ENCODE assay signal across 8 mouse cellular contexts in the genomic region with DNA sequence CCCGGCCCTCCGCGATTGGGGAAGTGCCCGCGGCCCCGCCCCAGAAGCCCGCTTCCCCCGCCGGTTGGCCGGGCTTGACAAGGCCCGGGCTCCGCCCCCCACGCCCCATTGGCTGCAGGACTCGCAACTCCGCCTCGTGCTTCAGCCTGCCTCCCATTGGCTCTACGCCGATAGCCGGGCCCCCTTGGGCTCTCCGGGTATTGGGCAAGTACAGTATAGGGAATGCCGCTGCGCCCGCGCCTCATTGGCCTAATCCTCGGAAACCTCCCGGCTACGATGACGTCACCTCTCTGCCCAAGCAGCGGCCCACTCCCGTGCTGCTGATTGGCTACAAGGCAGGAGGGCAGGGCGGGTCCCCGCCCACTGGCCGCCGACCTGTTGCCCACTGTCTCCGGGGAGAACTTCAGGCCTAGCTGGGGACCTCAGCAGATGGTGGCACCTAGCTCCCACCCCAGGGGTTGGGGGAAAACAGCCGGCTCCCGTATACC. TPM values are rescaled to one million over a fixed set of nuclear protein-coding genes. Genes with fewer than 3 reads are reported as not detected.
A peak's percentile ranks its signal among the peaks of the same experiment; 100 is the strongest.
DNase-seq lines count a peak whose midpoint lies in the region; ATAC-seq and TF ChIP-seq lines count a peak whose summit lies in the region.

No protein-coding gene starts in this region.

- WGBS in hindbrain, embryonic 10.5 days = 1% methylated on average over 37 of the region's 37 CpGs
- WGBS in lung, postnatal 0 days = under 1% methylated on average over 22 of the region's 37 CpGs

- H3K27ac ChIP-seq in hindbrain, embryonic 10.5 days = peak overlapping the region; percentile 78
- peak overlapping the region; percentile 90 for H3K27ac ChIP-seq in lung, postnatal 0 days (ENCODE audit: low read length)

- TF ChIP-seq CTCF in lung, postnatal 0 days (IDR thresholded peaks at IDR 0.05) = no peak

- peak overlapping the region; percentile 71 for H3K4me2 ChIP-seq in lung, postnatal 0 days (replicated peaks; ENCODE audit: low read depth, low read length)

- ATAC-seq in frontal cortex, adult (ENCODE audit: low TSS enrichment) = peak; percentile 94
- ATAC-seq in lung, postnatal 0 days = peak; percentile 99

- H3K27me3 ChIP-seq in hindbrain, embryonic 10.5 days (ENCODE audit: insufficient read depth, poor library complexity, severe bottlenecking) = no peaks in the 10 kb centered on the region
- no peaks in the 10 kb centered on the region for H3K27me3 ChIP-seq in lung, postnatal 0 days (replicated peaks; ENCODE audit: insufficient read depth, low read length)

- DNase-seq in MN1 (ENCODE audit: low spot score) = peak; percentile 100
- DNase-seq in cerebellum, adult 9-10 months = peak; percentile 100
- peak; percentile 100 for DNase-seq in hindbrain, embryonic 10.5 days (ENCODE audit: low spot score)
- DNase-seq in layer of hippocampus, adult 9-11 months = peak; percentile 100
- DNase-seq in lung, postnatal 0 days (ENCODE audit: low spot score) = peak; percentile 100
- peak; percentile 99 for DNase-seq in ovary, postnatal 14 days (ENCODE audit: low spot score)
- peak; percentile 100 for DNase-seq in thymus, postnatal 14 days

- H3K9me3 ChIP-seq in hindbrain, embryonic 10.5 days = no peaks in the 10 kb centered on the region
- no peaks in the 10 kb centered on the region for H3K9me3 ChIP-seq in lung, postnatal 0 days (ENCODE audit: low read length)

- H3K4me1 ChIP-seq in hindbrain, embryonic 10.5 days (replicated peaks) = peaks cover 19% of the 10 kb centered on the region
- peaks cover 12% of the 10 kb centered on the region; the same call in 1 of the 2 replicates for H3K4me1 ChIP-seq in lung, postnatal 0 days (ENCODE audit: insufficient read depth, low read depth, low read length)

- peak overlapping the region; percentile 96 for H3K4me3 ChIP-seq in hindbrain, embryonic 10.5 days
- peak overlapping the region; percentile 99 for H3K4me3 ChIP-seq in lung, postnatal 0 days (ENCODE audit: low read depth, low read length)

- peak overlapping the region; percentile 51 for H3K9ac ChIP-seq in lung, postnatal 0 days (replicated peaks; ENCODE audit: low read depth)

- peaks cover 46% of the 10 kb centered on the region for H3K36me3 ChIP-seq in hindbrain, embryonic 10.5 days
- H3K36me3 ChIP-seq in lung, postnatal 0 days (ENCODE audit: insufficient read depth, low read length) = peaks cover 10% of the 10 kb centered on the region; the same call in 1 of the 2 replicates

- 0 out of 2 replicates have a peak, but pooled peaks have one; percentile 7 for TF ChIP-seq EP300 in lung, postnatal 0 days (IDR thresholded peaks at IDR 0.05)

RNA-seq across cellular contexts. Expression of a gene that starts 0.3 kb away (rescaled TPM):
- polyA plus RNA-seq in hindbrain, embryonic 10.5 days (2016; fragmentation: Nextera tagmentation; extraction: Ambion mirVana) = 11.8 and 22.2 TPM in 2 replicates
- polyA plus RNA-seq in lung, postnatal 0 days (2015; fragmentation: Nextera tagmentation; extraction: Ambion mirVana) = 16.4 and 17.2 TPM in 2 replicates

RNA-seq across cellular contexts. Expression of a gene that starts 15.0 kb away (rescaled TPM):
- 120 and 128 TPM in 2 replicates for polyA plus RNA-seq in hindbrain, embryonic 10.5 days (2016; fragmentation: Nextera tagmentation; extraction: Ambion mirVana)
- polyA plus RNA-seq in lung, postnatal 0 days (2015; fragmentation: Nextera tagmentation; extraction: Ambion mirVana) = 91.2 and 95.5 TPM in 2 replicates

RNA-seq across cellular contexts. Expression of a gene that starts 41.3 kb away (rescaled TPM):
- 0.71 TPM in 2 replicates for polyA plus RNA-seq in hindbrain, embryonic 10.5 days (2016; fragmentation: Nextera tagmentation; extraction: Ambion mirVana)
- 4.4 and 4.6 TPM in 2 replicates for polyA plus RNA-seq in lung, postnatal 0 days (2015; fragmentation: Nextera tagmentation; extraction: Ambion mirVana)

Comparison
In these comparisons a context has a peak if more than half of its experiments do, and no peak if none do; other contexts are left out.
1. Peak in every context shown above with its lines: DNase-seq, ATAC-seq, H3K4me3 ChIP-seq and H3K27ac ChIP-seq.